Mouse (Mus musculus) forebrain, embryonic 12.5 days (tissue): ENCODE data around the gene Irf2bp1. TPM values are rescaled to one million over a fixed set of nuclear protein-coding genes. Genes with fewer than 3 reads are reported as not detected.
A peak's percentile ranks its signal among the peaks of the same experiment; 100 is the strongest.

Experiments
- ATAC-seq: fragments of 200-750 bp; cut with Nextera tagmentation; 2 replicates; pipeline ENCODE4 v1.8.0; 2017; ENCODE audit warnings: moderate TSS enrichment; ENCODE audit not compliant: low FRiP score
- H3K27ac ChIP-seq: fragments of 300-500 bp; sonication (generic); 2 replicates; pipeline ENCODE4 v1.5.1; 2016; ENCODE audit warnings: mild to moderate bottlenecking
- H3K27me3 ChIP-seq: fragments of 300-500 bp; sonication (generic); 2 replicates; pipeline ENCODE4 v1.6.1; 2016; ENCODE audit warnings: mild to moderate bottlenecking
- H3K36me3 ChIP-seq: fragments of 300-500 bp; sonication (generic); replicated peaks from 2 replicates; pipeline ENCODE4 v1.6.1; 2016; ENCODE audit warnings: mild to moderate bottlenecking
- H3K4me1 ChIP-seq: fragments of 300-500 bp; sonication (generic); 2 replicates; pipeline ENCODE4 v1.6.1; 2016
- H3K4me2 ChIP-seq: fragments of 300-500 bp; sonication (generic); 2 replicates; pipeline ENCODE4 v1.6.1; 2016; ENCODE audit warnings: mild to moderate bottlenecking, moderate library complexity
- H3K4me3 ChIP-seq: fragments of 300-500 bp; sonication (generic); replicated peaks from 2 replicates; pipeline ENCODE4 v1.5.1; 2016; ENCODE audit warnings: mild to moderate bottlenecking
- H3K9ac ChIP-seq: fragments of 300-500 bp; sonication (generic); 2 replicates; pipeline ENCODE4 v1.6.1; 2016; ENCODE audit warnings: mild to moderate bottlenecking
- H3K9me3 ChIP-seq: fragments of 300-500 bp; sonication (generic); 2 replicates; pipeline ENCODE4 v1.6.1; 2016
- WGBS: fragments of 180-500 bp; shearing (Covaris S2); methylation state at CpG from one replicate; pipeline ENCODE4 v1.1.7; 2016; 5-methylcytosine and 5-hydroxymethylcytosine counted together
- polyA plus RNA-seq: library from polyadenylated mRNA; unstranded; fragments of >200 nt; fragmentation: Nextera tagmentation; extraction: Ambion mirVana; gene quantifications from 2 replicates; pipeline ENCODE4 v1.2.1, GENCODE M21; 2016

Irf2bp1 gene
- polyA plus RNA-seq, 1 experiment from 2014 or later = 39.8 TPM

DNA sequence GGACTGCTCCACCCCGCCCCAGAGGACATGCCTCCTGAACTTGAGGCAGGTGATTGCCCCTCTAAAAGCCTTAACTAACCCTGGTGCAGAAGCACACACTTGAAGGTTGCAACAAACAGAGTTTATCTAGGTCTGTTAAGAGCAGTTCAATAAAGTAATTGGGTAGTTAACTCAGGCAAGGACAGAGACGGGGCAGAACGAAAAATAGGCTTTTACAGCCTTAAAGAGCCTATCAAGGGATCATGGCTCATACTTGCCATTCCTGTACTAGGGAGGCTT is 2.1 kb upstream of the Irf2bp1 start:
- no peak overlapping the region for H3K27ac ChIP-seq
- 89% methylated on average over 3 of the region's 3 CpGs for whole genome bisulfite sequencing
- H3K9me3 ChIP-seq = no peaks in the 10 kb centered on the region
- H3K36me3 ChIP-seq = peaks cover 18% of the 10 kb centered on the region
- H3K4me1 ChIP-seq = peaks cover 52% of the 10 kb centered on the region
- H3K4me3 ChIP-seq = no peak overlapping the region
- H3K4me2 ChIP-seq = no peak overlapping the region
- no peak for ATAC-seq
- H3K9ac ChIP-seq = no peak overlapping the region
- H3K27me3 ChIP-seq = no peaks in the 10 kb centered on the region

DNA sequence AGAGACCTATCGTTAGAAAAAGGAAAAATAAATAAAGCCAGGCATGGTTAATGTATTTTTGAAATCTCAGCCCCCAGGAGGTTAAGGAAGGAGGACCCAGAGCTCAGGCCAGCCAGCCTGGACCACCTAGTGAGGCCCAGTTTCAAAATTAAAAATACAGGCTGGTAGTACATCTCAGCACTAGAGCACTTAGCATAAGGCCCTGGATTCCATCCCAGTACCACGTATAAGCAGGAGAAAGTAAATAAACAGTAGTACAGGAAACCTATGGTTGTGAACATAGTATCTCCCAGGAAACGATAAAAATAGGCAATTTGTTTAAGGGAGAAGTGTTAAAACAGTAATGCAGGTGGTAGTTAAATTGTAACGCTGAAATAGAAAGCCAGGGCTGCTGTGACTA is 1.7 kb upstream of the Irf2bp1 start:
- no peaks in the 10 kb centered on the region for H3K9me3 ChIP-seq
- peaks cover 56% of the 10 kb centered on the region for H3K4me1 ChIP-seq
- H3K27me3 ChIP-seq = no peaks in the 10 kb centered on the region
- peak overlapping the region; percentile 58 for H3K4me2 ChIP-seq
- peak overlapping the region; percentile 40 for H3K4me3 ChIP-seq
- H3K36me3 ChIP-seq = peaks cover 22% of the 10 kb centered on the region
- peak overlapping the region; percentile 27; the same call in 1 of the 2 replicates for H3K27ac ChIP-seq
- no peak overlapping the region for H3K9ac ChIP-seq
- ATAC-seq = no peak
- WGBS = 53% methylated on average over 4 of the region's 4 CpGs

- 3% methylated on average over 17 of the region's 17 CpGs for WGBS
- H3K4me1 ChIP-seq = peaks cover 64% of the 10 kb centered on the region
- H3K4me3 ChIP-seq = peak overlapping the region; percentile 40
- peaks cover 30% of the 10 kb centered on the region for H3K36me3 ChIP-seq
- peak overlapping the region; percentile 62 for H3K9ac ChIP-seq
- ATAC-seq = peak; percentile 66
- H3K27ac ChIP-seq = peak overlapping the region; percentile 61
- H3K9me3 ChIP-seq = no peaks in the 10 kb centered on the region
- H3K27me3 ChIP-seq = no peaks in the 10 kb centered on the region
- H3K4me2 ChIP-seq = peak overlapping the region; percentile 58
These were observed 871 bp upstream of the Irf2bp1 start for GRCm38 (mm10) chr7:19002848-19003498.

DNA sequence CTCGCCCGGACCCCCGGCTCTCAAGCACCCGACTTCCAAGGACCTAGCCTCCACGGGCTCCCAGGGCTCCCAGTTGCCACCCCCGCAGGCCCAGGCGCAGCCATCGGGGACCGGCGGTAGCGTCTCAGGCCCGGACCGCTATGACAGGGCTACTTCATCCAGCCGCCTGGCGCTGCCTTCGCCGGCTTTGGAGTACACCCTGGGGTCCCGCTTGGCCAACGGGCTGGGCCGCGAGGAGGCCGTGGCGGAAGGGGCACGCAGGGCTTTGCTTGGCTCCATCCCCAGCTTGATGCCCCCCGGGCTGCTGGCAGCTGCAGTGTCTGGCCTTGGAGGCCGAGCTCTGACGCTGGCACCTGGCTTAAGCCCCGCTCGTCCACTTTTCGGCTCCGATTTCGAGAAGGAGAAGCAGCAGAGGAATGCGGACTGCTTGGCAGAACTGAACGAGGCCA is 811 bp downstream of the Irf2bp1 start:
- ATAC-seq = no peak
- peaks cover 57% of the 10 kb centered on the region for H3K4me1 ChIP-seq
- 8% methylated on average over 32 of the region's 34 CpGs for WGBS
- peak overlapping the region; percentile 99 for H3K4me2 ChIP-seq
- peak overlapping the region; percentile 97 for H3K9ac ChIP-seq
- H3K4me3 ChIP-seq = peak overlapping the region; percentile 98
- no peaks in the 10 kb centered on the region for H3K27me3 ChIP-seq
- H3K27ac ChIP-seq = peak overlapping the region; percentile 91
- H3K36me3 ChIP-seq = peaks cover 31% of the 10 kb centered on the region
- no peaks in the 10 kb centered on the region for H3K9me3 ChIP-seq

DNA sequence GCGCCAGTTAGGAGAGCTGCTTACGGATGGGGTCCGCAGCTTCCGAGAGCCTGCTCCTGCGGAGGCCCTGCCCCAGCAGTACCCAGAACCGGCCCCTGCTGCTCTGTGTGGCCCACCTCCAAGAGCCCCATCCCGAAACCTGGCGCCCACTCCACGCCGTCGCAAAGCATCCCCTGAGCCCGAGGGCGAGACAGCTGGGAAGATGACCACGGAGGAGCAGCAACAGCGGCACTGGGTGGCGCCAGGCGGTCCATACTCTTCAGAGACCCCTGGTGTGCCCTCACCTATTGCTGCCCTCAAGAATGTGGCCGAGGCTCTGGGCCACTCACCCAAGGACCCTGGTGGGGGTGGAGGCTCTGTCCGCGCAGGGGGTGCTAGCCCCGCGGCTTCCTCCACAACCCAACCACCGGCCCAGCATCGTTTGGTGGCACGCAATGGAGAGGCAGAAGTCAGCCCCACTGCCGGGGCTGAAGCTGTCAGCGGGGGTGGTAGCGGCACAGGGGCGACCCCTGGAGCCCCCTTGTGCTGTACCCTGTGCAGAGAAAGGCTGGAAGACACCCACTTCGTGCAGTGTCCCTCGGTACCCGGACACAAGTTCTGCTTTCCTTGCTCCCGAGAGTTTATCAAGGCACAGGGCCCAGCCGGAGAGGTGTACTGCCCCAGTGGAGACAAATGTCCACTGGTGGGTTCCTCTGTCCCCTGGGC is 1.7 kb downstream of the Irf2bp1 start:
- peak overlapping the region; percentile 99 for H3K4me2 ChIP-seq
- WGBS = 77% methylated on average over 34 of the region's 34 CpGs
- no peak for ATAC-seq
- H3K36me3 ChIP-seq = peaks cover 31% of the 10 kb centered on the region
- H3K9me3 ChIP-seq = no peaks in the 10 kb centered on the region
- H3K27ac ChIP-seq = no peak overlapping the region
- H3K9ac ChIP-seq = peak overlapping the region; percentile 97; the same call in 1 of the 2 replicates
- peaks cover 53% of the 10 kb centered on the region for H3K4me1 ChIP-seq
- no peaks in the 10 kb centered on the region for H3K27me3 ChIP-seq
- H3K4me3 ChIP-seq = peak overlapping the region; percentile 98

- peak overlapping the region; percentile 98 for H3K4me3 ChIP-seq
- peak overlapping the region; percentile 44; the same call in 1 of the 2 replicates for H3K9ac ChIP-seq
- H3K36me3 ChIP-seq = peaks cover 31% of the 10 kb centered on the region
- H3K4me1 ChIP-seq = peaks cover 47% of the 10 kb centered on the region
- no peaks in the 10 kb centered on the region for H3K27me3 ChIP-seq
- H3K4me2 ChIP-seq = peak overlapping the region; percentile 99
- 0 out of 2 replicates have a peak overlapping the region, but pooled peaks have one; percentile 19 for H3K27ac ChIP-seq
- WGBS = 5% methylated on average over 12 of the region's 12 CpGs
- H3K9me3 ChIP-seq = no peaks in the 10 kb centered on the region
- no peak for ATAC-seq
These were observed 2.6 kb downstream of the Irf2bp1 start for GRCm38 (mm10) chr7:19006476-19006875.

GRCm38 (mm10) chr7:19007026-19007977 is 3.5 kb downstream of the Irf2bp1 start:
- Histone ChIP-seq H3K9me3 (no peaks in the 10 kb centered on the region), H3K4me1 (peaks cover 50% of the 10 kb centered on the region), H3K9ac (no peak overlapping the region; the same call in 1 of the 2 replicates), H3K4me2 (no peak overlapping the region), H3K36me3 (peaks cover 31% of the 10 kb centered on the region), H3K27me3 (no peaks in the 10 kb centered on the region), H3K4me3 (no peak overlapping the region), H3K27ac (no peak overlapping the region)
- 80% methylated on average over 13 of the region's 13 CpGs for WGBS
- no peak for ATAC-seq

- H3K27ac ChIP-seq = no peak overlapping the region
- 82% methylated on average over 7 of the region's 7 CpGs for WGBS
- no peak for ATAC-seq
- H3K36me3 ChIP-seq = peaks cover 23% of the 10 kb centered on the region
- H3K9ac ChIP-seq = no peak overlapping the region
- no peaks in the 10 kb centered on the region for H3K27me3 ChIP-seq
- H3K4me3 ChIP-seq = no peak overlapping the region
- no peak overlapping the region for H3K4me2 ChIP-seq
- no peaks in the 10 kb centered on the region for H3K9me3 ChIP-seq
- H3K4me1 ChIP-seq = peaks cover 33% of the 10 kb centered on the region
These were observed 6.7 kb downstream of the Irf2bp1 start for GRCm38 (mm10) chr7:19010581-19010980.

GRCm38 (mm10) chr7:19012025-19012621 is 8.3 kb downstream of the Irf2bp1 start:
- H3K4me2 ChIP-seq = peak overlapping the region; percentile 57
- no peaks in the 10 kb centered on the region for H3K9me3 ChIP-seq
- H3K27ac ChIP-seq = no peak overlapping the region
- peak; percentile 30; the same call in 1 of the 2 replicates for ATAC-seq
- H3K4me1 ChIP-seq = peaks cover 18% of the 10 kb centered on the region
- WGBS = 4% methylated on average over 31 of the region's 31 CpGs
- peak overlapping the region; percentile 57 for H3K9ac ChIP-seq
- H3K27me3 ChIP-seq = no peaks in the 10 kb centered on the region
- peak overlapping the region; percentile 27 for H3K4me3 ChIP-seq
- H3K36me3 ChIP-seq = peaks cover 9% of the 10 kb centered on the region

DNA sequence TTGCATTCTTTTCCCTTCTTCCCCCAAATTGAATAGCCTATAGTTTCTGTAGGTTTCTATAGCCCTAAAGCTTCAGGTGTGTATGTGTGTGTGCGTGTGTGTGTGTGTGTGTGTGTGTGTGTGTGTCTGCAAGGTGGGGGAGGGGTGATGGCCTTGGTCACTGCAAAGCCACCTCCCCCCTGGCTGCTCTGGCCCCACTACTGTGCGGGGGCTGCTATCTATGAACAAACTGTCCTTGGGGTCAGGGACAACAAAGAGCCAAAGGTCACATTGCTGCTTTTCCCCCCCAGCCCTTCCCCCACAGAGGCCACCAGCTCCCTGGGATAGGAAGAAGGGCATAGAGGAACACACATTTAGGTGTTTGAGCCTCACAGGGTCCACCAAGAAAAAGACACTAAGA is 9.0 kb downstream of the Irf2bp1 start:
- no peak overlapping the region for H3K27ac ChIP-seq
- WGBS = 67% methylated on average over 2 of the region's 2 CpGs
- no peaks in the 10 kb centered on the region for H3K9me3 ChIP-seq
- no peak for ATAC-seq
- H3K27me3 ChIP-seq = no peaks in the 10 kb centered on the region
- peaks cover 1% of the 10 kb centered on the region; the same call in 1 of the 2 replicates for H3K36me3 ChIP-seq
- no peak overlapping the region for H3K9ac ChIP-seq
- H3K4me1 ChIP-seq = peaks cover 10% of the 10 kb centered on the region
- H3K4me2 ChIP-seq = no peak overlapping the region
- H3K4me3 ChIP-seq = no peak overlapping the region

- H3K9ac ChIP-seq = no peak overlapping the region
- H3K36me3 ChIP-seq = no peaks in the 10 kb centered on the region
- peaks cover 10% of the 10 kb centered on the region for H3K4me1 ChIP-seq
- no peak overlapping the region for H3K4me3 ChIP-seq
- no peaks in the 10 kb centered on the region for H3K9me3 ChIP-seq
- H3K27ac ChIP-seq = no peak overlapping the region
- no peak overlapping the region for H3K4me2 ChIP-seq
- H3K27me3 ChIP-seq = peaks cover 4% of the 10 kb centered on the region; the same call in 1 of the 2 replicates
- 66% methylated on average over 15 of the region's 15 CpGs for WGBS
- ATAC-seq = no peak
These were observed 10.6 kb downstream of the Irf2bp1 start for GRCm38 (mm10) chr7:19014452-19014851.

DNA sequence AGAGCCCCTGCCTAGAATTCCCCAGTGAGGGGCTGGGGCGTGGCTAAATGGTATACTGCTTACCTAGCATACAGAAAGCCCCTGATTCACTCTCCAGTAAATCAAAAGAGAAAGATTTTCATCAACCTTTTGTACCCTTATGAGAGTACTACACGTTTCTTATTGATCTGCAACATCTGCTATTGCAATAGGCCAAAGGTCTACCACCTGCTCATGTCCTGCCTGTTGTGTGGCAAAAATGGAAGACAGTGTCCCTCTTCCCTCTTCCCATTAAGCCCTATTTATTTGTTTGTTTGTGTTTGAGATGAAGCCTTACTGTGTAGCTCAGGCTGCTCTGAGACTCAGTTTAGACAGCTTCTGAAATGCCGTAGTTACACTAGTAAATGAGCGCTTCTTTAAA is 12.2 kb downstream of the Irf2bp1 start:
- Histone ChIP-seq H3K27me3 (peaks cover 19% of the 10 kb centered on the region), H3K9ac (no peak overlapping the region), H3K4me3 (no peak overlapping the region), H3K4me2 (no peak overlapping the region), H3K27ac (no peak overlapping the region), H3K36me3 (no peaks in the 10 kb centered on the region), H3K9me3 (no peaks in the 10 kb centered on the region), H3K4me1 (peaks cover 10% of the 10 kb centered on the region)
- 85% methylated on average over 4 of the region's 4 CpGs for WGBS
- no peak for ATAC-seq
